Mouse (Mus musculus) ovary, postnatal 36 days (tissue): Measurements from ENCODE around the gene Hepacam.

Source experiments
- DNase-seq: peaks from one replicate; pipeline ENCODE4 v3.0.0; 2022; ENCODE audit warnings: low spot score, mixed read lengths

The Hepacam gene

DNA sequence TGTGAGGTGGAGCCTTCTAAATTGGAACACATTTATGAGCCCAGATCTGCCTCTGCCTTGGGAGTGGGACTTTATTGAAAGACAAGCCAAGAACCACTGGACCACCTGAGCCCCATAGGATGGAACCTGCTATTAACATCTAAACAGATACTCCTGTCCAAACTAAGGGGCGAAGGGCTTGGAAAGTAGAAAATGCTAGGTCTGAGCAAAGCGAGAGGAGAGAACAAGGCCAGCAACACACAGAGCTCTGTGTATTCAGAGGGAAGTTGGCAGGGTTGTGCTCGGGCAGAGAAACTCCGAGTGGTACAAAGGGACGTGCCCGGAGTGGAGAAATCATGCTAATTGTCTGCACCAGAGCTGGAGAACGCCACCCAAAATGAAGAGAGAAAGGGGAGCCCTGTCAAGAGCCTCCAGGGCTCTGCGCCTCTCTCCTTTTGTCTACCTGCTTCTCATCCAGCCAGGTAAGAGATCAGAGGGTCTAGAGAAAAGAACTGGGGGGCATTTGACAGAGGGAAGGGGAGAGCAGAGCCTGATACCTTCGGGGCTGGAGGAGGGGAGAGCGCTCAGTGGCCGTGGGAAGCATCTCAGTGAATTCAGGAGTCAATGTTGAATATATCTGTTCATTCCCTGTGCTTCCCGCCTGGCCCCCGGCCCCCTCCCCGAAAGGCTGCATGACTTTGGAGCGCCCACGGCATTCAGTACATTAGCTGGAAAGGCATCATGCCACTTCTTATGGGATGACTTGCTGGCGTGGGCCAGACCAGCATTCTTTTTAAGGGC, at the start of gene Hepacam:
Hepacam (plus strand) TSS at position 51 of the 780 bp plus-strand sequence.
- DNase-seq = no peak

GRCm38 (mm10) chr9:37329456-37329855, 37.7 kb upstream of the Hepacam start:
- no peak for DNase-seq

DNA sequence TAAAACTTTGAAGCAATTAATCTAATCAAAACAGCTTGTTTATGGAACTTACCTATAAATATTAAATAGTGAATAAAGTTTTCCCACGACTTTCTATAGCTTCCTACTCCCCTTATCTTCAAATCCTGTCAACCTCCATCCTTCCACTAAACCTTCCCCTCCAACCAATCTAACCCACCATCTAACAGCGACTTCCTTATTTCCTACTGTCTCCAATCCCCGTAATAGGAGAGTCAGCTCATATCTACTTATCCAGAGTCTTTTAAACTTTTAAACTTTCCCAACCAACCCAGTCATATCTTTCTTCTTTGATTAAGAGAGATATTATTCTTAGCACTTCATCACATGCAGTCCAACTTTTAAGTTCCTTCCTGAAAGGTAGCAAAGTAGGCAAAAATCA, 21.7 kb upstream of the Hepacam start:
- DNase-seq = no peak

GRCm38 (mm10) chr9:37347184-37347987, 19.8 kb upstream of the Hepacam start:
- DNase-seq = no peak

- peak; percentile 96 for DNase-seq
Measured at GRCm38 (mm10) chr9:37347988-37348642, 19.0 kb upstream of the Hepacam start, which contains the start of gene Ccdc15. Ccdc15 (minus strand) TSS chr9:37348432.

DNA sequence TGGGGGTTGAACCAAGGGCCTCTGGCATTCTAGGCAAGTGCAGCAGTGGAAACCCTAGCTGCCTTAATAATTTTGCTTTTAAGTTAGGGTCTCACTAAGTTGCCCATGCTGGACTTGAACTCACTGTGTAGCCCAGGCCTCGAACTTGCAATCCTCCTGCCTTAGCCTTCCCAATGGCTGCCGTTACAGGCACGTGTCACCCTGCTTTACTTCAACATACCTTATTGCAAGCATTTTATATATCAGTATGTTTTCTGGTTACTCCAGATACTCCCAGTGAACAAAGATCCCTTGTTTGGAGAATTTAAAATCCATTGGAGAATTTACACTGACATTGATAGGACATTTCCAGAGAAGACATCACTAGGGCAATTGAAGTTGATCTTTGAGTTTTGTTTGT, 18.1 kb upstream of the Hepacam start:
- no peak for DNase-seq

GRCm38 (mm10) chr9:37351266-37351665, 15.9 kb upstream of the Hepacam start:
- DNase-seq = no peak

DNA sequence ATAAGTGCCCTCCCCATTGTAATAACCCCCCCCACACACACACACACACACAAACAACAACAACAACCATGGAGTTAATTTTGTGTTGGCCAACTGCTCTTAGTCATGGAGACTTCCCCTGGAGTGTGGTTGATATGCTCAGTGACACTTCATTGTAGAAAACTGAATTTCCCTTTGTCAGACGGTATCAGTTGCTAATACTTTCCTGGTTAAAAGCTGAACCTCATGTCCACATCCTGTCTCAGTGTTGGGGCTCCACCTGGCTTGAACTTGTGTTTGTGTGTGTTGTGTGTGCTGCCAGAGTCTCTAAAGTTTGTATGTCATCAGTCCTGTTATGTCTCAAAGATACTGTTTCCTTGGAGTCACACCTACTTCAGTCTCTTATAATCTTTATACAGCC, 12.7 kb upstream of the Hepacam start:
- no peak for DNase-seq

GRCm38 (mm10) chr9:37358713-37359330, 8.3 kb upstream of the Hepacam start:
- no peak for DNase-seq

DNA sequence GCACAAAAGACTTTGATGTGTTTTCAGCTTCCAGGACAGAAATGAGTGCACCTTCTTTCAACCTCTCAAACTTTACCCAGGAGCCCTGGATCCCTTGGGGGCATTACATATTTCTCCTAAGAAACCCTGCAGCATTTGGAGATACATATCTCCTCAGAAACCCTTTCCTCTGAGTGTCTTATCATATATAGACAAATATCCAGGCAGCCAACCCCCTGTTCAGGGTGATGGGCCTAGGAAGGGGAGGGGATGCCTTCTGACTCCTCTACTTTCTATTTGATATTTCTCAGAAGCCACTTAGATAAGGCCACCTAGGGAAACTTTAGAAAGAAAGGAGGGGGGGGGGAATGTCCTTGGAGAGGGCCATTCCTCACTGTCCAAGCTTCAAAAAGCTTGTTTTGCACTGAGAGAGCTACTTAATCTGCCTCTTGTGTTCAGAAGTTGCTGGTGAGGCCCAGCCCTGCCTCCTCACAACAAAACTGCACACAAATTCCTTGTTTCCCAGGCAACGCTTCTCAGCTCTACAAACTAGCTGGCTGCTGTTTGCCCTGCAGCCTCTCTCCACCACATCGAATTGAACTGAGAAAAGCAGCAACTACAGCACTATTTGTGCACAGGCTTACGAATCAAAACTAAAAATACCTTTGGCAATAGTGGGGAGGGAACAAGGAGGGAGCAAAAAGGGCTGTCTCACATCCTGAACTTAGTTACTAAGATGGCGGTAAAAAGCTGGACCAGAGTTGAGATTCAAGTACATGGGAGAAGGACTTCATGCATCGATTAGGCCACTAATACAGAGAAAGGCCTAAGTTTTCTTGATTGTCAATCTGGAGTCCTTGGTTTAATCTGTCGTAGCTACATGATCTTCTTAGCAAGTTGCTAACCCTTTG, 7.6 kb upstream of the Hepacam start:
- peak; percentile 45 for DNase-seq

DNA sequence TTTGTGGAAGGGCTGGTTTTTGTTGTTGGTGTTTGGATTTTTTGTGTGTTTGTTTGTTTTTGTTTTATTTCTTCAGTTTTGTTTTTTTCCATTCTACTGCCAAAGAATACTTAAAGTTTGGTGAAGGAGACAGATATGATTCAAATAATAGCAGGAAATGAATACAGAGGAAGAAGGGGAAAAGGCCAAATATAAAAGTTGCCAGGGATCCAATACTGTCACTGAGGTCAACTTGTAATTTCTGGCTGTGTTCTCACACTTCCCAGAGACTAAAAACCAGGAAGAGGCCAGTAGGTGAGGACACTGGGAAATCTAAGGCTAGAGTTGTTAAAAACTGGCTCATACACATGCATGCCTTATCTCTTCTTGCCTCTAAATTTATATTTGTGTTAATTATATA, 5.1 kb upstream of the Hepacam start:
- no peak for DNase-seq

DNA sequence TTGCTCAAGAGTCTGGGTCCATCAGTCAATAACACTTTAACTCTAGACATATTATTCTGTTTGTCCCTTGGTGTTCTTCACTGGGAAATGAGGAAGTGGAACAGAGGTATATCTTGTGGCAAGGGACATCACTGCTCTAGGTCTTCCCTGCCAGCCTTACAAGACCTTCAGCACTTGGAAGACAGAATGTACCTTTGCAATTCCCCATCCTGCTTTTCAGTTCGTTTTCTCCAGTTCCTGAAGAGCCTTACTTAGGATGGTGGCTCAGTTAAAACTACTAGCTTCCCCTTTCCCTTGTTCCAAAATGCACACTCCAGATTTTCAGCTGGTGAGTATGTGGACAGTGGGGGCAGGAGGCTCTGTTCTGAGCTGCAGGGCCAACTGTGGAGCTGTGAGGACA, 4.3 kb upstream of the Hepacam start:
- no peak for DNase-seq

GRCm38 (mm10) chr9:37363551-37363950, 3.6 kb upstream of the Hepacam start:
- DNase-seq = no peak

DNA sequence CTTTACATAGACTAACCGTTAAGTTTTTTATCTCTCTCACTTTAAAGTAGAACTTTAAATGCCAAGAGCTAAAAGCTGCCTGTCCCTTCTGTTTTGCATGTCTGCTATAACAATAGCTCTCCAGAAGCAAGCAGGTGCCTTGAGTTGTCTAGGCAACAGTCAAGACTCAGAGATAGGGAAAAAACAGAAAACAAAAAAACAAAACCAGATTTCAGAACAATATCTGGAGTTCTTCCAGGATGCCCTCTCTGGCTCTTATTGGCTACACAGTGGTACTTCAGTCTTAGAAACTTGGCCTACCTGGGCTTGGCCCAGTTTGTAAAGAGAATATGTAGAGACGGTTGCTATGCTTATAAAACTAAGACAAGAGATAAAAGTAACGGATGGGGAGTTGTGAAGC, 2.8 kb upstream of the Hepacam start:
- DNase-seq = no peak

DNA sequence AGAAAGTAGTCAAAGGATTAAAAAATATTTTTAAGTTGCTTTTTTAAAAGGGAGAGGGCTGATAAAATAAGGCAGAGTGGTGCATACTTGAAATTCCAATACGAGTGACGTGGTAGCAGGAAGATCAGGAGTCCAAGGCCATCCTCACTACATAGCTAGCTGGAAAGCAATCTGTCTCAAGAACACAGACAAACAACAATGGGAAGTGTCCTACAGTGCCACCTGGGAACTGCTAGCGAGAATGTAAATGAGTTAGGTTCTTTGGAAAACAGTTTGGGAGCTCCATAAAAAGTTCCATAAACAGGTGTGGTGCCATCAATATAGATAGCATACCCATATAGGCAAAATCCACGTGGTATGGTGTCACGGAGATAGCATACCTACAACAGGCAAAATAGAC, 1.4 kb upstream of the Hepacam start:
- no peak for DNase-seq

- DNase-seq = no peak
Measured at GRCm38 (mm10) chr9:37368081-37368830, 1.1 kb downstream of the Hepacam start.

GRCm38 (mm10) chr9:37368860-37369259, 1.7 kb downstream of the Hepacam start:
- no peak for DNase-seq

DNA sequence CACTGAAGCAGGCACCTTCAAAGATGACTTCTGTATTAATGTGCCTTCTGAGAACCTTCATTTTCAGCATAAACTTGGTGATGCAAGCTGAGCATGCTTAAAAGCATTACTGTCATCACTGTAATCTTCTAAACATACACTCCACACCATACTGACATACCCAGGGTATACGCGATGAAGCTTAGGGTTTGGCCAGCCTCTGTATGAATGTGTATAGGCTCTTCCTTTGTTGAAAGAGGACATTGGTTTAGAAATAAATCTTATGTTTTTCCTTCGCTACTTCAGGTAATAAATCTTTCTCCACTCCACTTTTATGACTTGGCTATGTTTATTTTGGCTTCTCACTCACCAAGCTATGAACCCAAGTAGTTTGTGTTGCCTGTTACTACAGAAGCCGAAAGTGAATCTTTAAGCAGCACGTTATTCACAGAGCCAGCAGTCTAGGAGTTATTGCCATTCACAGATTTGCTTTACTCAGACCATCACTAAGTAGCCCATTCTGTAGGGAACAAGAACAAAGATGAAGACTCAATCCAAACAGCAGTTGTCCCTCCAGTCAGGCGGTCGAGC, 4.2 kb downstream of the Hepacam start:
- no peak for DNase-seq

- DNase-seq = no peak
Measured at GRCm38 (mm10) chr9:37375718-37376117, 8.6 kb downstream of the Hepacam start.

DNA sequence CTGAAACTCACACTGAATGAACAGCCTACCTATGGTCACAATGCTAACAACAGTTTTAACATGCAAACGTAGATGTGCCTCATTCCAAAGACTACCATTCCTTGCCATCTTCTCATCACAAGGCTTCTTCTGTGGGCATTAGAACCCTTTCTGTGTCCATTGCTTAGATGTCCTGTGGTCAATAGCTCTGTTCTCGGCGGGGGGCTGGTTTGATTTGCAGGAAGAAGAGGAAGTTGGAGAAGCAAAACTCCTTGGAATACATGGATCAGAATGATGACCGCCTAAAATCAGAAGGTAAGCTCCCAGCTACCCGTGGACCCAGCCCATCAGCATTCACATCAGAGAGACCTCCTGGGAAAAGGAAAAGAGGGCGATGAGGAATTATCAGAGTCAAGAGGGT, 16.0 kb downstream of the Hepacam start:
- no peak for DNase-seq
